Mouse (Mus musculus) MEL (cell line): ENCODE measurements at regions not wholly inside any gene's neighbourhood (a gene's known extent, or its start where the extent isn't known, plus 50 kb on each side); places are given as distances from the start of the nearest gene placed in this dataset.

Source experiments
- DNase-seq: peaks from one replicate; pipeline ENCODE4 v3.0.0; 2011; ENCODE audit warnings: low read depth, low spot score
- H3K27ac ChIP-seq: 2 replicates; pipeline ENCODE4 v1.5.1; 2012; ENCODE audit warnings: low read depth, mild to moderate bottlenecking, control low read depth, low read length, moderate library complexity; ENCODE audit not compliant: control insufficient read depth
- H3K27me3 ChIP-seq, 2 experiments: fragments of 150-350 bp in 1 of 2; sonication (generic) in 1 of 2; 2 replicates each; pipeline ENCODE4 v1.6.1; 2012; ENCODE audit warnings: low read length in 2 of 2, mild to moderate bottlenecking in 2 of 2, improper control_type of control experiment in 1 of 2, moderate library complexity in 1 of 2; ENCODE audit not compliant: insufficient read depth in 2 of 2, control insufficient read depth in 1 of 2
- H3K36me3 ChIP-seq, 2 experiments: 2 replicates each; pipeline ENCODE4 v1.6.1; 2012 to 2014; ENCODE audit warnings: low read length in 2 of 2, improper control_type of control experiment in 1 of 2, inconsistent platforms in 1 of 2, mild to moderate bottlenecking in 1 of 2; ENCODE audit not compliant: insufficient read depth in 2 of 2, control insufficient read depth in 1 of 2
- H3K4me1 ChIP-seq, 2 experiments: fragments of 150-350 bp in 1 of 2; sonication (generic) in 1 of 2; 2 replicates each; pipeline ENCODE4 v1.6.1; 2012; ENCODE audit warnings: low read length in 2 of 2, improper control_type of control experiment in 1 of 2, mild to moderate bottlenecking in 1 of 2; ENCODE audit not compliant: insufficient read depth in 2 of 2, control insufficient read depth in 1 of 2
- H3K4me3 ChIP-seq, 2 experiments: fragments of 150-350 bp in 1 of 2; sonication (generic) in 1 of 2; 2 replicates each; pipeline ENCODE4 v1.5.1; 2012; ENCODE audit warnings: low read depth in 2 of 2, low read length in 2 of 2, mild to moderate bottlenecking in 2 of 2, moderate library complexity in 2 of 2, control low read depth in 1 of 2, improper control_type of control experiment in 1 of 2; ENCODE audit not compliant: control insufficient read depth in 1 of 2, insufficient read depth in 1 of 2
- H3K79me2 ChIP-seq: 2 replicates; pipeline ENCODE4 v1.6.1; 2012; ENCODE audit warnings: mild to moderate bottlenecking, low read length, moderate library complexity; ENCODE audit not compliant: control insufficient read depth, poor library complexity, insufficient read depth
- H3K9ac ChIP-seq: 2 replicates; pipeline ENCODE4 v1.6.1; 2012; ENCODE audit warnings: low read depth, mild to moderate bottlenecking, control low read depth, low read length, moderate library complexity; ENCODE audit not compliant: control insufficient read depth, poor library complexity, severe bottlenecking
- H3K9me3 ChIP-seq: fragments of 150-350 bp; sonication (generic); replicated peaks from 2 replicates; pipeline ENCODE4 v1.6.1; 2012; ENCODE audit warnings: mild to moderate bottlenecking, low read length, improper control_type of control experiment, moderate library complexity; ENCODE audit not compliant: insufficient read depth
- BHLHE40 ChIP-seq: IDR thresholded peaks from 2 replicates; pipeline ENCODE4 v1.6.1; 2012; ENCODE audit warnings: low read depth, mild to moderate bottlenecking, inconsistent platforms, low read length, improper control_type of control experiment, borderline replicate concordance
- CHD2 ChIP-seq: IDR thresholded peaks from 2 replicates; pipeline ENCODE4 v1.6.1; 2011; ENCODE audit warnings: low read length, improper control_type of control experiment
- E2F4 ChIP-seq: IDR thresholded peaks from 2 replicates; pipeline ENCODE4 v1.6.1; 2011; ENCODE audit warnings: low read depth, low read length, improper control_type of control experiment, borderline replicate concordance
- ELF1 ChIP-seq: IDR thresholded peaks from 2 replicates; pipeline ENCODE4 v1.6.1; 2014; ENCODE audit warnings: low read depth, mild to moderate bottlenecking, inconsistent platforms, low read length, improper control_type of control experiment, moderate library complexity
- GATA1 ChIP-seq: IDR thresholded peaks from 2 replicates; pipeline ENCODE4 v1.6.1; 2011; ENCODE audit warnings: low read depth, low read length, improper control_type of control experiment
- HCFC1 ChIP-seq: IDR thresholded peaks from 2 replicates; pipeline ENCODE4 v1.6.1; 2012; ENCODE audit warnings: low read depth, mild to moderate bottlenecking, inconsistent platforms, low read length, improper control_type of control experiment, moderate library complexity
- KAT2A ChIP-seq: conservative IDR thresholded peaks from 2 replicates; pipeline ENCODE4 v1.6.1; 2012; ENCODE audit warnings: low read depth, low read length, improper control_type of control experiment, inconsistent platforms
- MAX ChIP-seq: IDR thresholded peaks from 2 replicates; pipeline ENCODE4 v1.6.1; 2011; ENCODE audit warnings: low read length, improper control_type of control experiment
- MEF2A ChIP-seq: IDR thresholded peaks from 2 replicates; pipeline ENCODE4 v1.6.1; 2014; ENCODE audit warnings: low read depth, mild to moderate bottlenecking, inconsistent platforms, low read length, improper control_type of control experiment; ENCODE audit not compliant: poor library complexity, insufficient replicate concordance, severe bottlenecking; ENCODE audit errors: extremely low read depth
- MXI1 ChIP-seq: IDR thresholded peaks from 2 replicates; pipeline ENCODE4 v1.6.1; 2011; ENCODE audit warnings: mild to moderate bottlenecking, low read depth, low read length, improper control_type of control experiment
- MYC ChIP-seq: IDR thresholded peaks from 2 replicates; pipeline ENCODE4 v1.6.1; 2011; ENCODE audit warnings: low read depth, mild to moderate bottlenecking, low read length, improper control_type of control experiment, moderate library complexity
- NELFE ChIP-seq: IDR thresholded peaks from 2 replicates; pipeline ENCODE4 v1.6.1; 2011; ENCODE audit warnings: low read depth, low read length, improper control_type of control experiment
- POLR2A ChIP-seq, 2 experiments: IDR thresholded peaks; 2 replicates each; pipeline ENCODE4 v1.6.1; 2011 to 2012; ENCODE audit warnings: low read length in 2 of 2, mild to moderate bottlenecking in 2 of 2, control low read depth in 1 of 2, improper control_type of control experiment in 1 of 2, low read depth in 1 of 2, moderate library complexity in 1 of 2; ENCODE audit not compliant: control insufficient read depth in 1 of 2, insufficient read depth in 1 of 2, poor library complexity in 1 of 2
- RCOR1 ChIP-seq: IDR thresholded peaks from 2 replicates; pipeline ENCODE4 v1.6.1; 2012; ENCODE audit warnings: low read depth, mild to moderate bottlenecking, inconsistent platforms, low read length, improper control_type of control experiment
- SIN3A ChIP-seq: IDR thresholded peaks from 2 replicates; pipeline ENCODE4 v1.6.1; 2012; ENCODE audit warnings: low read length, improper control_type of control experiment, inconsistent platforms
- SMC3 ChIP-seq: IDR thresholded peaks from 2 replicates; pipeline ENCODE4 v1.6.1; 2011; ENCODE audit warnings: low read depth, low read length, improper control_type of control experiment
- TBP ChIP-seq: IDR thresholded peaks from 2 replicates; pipeline ENCODE4 v1.8.0; 2011; ENCODE audit warnings: low read depth, low read length, improper control_type of control experiment
- UBTF ChIP-seq: IDR thresholded peaks from 2 replicates; pipeline ENCODE4 v1.6.1; 2012; ENCODE audit warnings: low read depth, mild to moderate bottlenecking, inconsistent platforms, low read length, improper control_type of control experiment, moderate library complexity, borderline replicate concordance; ENCODE audit not compliant: insufficient read depth
- USF1 ChIP-seq: IDR thresholded peaks from 2 replicates; pipeline ENCODE4 v1.6.1; 2014; ENCODE audit warnings: low read depth, mild to moderate bottlenecking, inconsistent platforms, low read length, improper control_type of control experiment, moderate library complexity
- USF2 ChIP-seq, 2 experiments: IDR thresholded peaks; 2 replicates each; pipeline ENCODE4 v1.6.1; 2011 to 2012; ENCODE audit warnings: improper control_type of control experiment in 2 of 2, low read length in 2 of 2, borderline replicate concordance in 1 of 2, inconsistent platforms in 1 of 2, low read depth in 1 of 2, mild to moderate bottlenecking in 1 of 2; ENCODE audit not compliant: insufficient read depth in 1 of 2
- ZKSCAN1 ChIP-seq: IDR thresholded peaks from 2 replicates; pipeline ENCODE4 v1.6.1; 2012; ENCODE audit warnings: low read depth, mild to moderate bottlenecking, inconsistent platforms, low read length, improper control_type of control experiment, moderate library complexity
- ZMIZ1 ChIP-seq: IDR thresholded peaks from 2 replicates; pipeline ENCODE4 v1.6.1; 2012; ENCODE audit warnings: low read depth, mild to moderate bottlenecking, inconsistent platforms, low read length, improper control_type of control experiment, moderate library complexity
- ZNF384 ChIP-seq: IDR thresholded peaks from 2 replicates; pipeline ENCODE4 v1.6.1; 2012; ENCODE audit warnings: low read depth, mild to moderate bottlenecking, inconsistent platforms, low read length, improper control_type of control experiment

GRCm38 (mm10) chr10:98686370-98686769 lies 227.8 kb upstream of the Atp2b1 start:
- Histone ChIP-seq H3K36me3 (no peaks in the 10 kb centered on the region), H3K27me3 (no peaks in the 10 kb centered on the region), H3K4me1 (no peaks in the 10 kb centered on the region), H3K4me3 (no peak overlapping the region), H3K27ac (no peak overlapping the region), H3K9me3 (no peaks in the 10 kb centered on the region), H3K9ac (no peak overlapping the region)
- DNase-seq: no peak
- TF ChIP-seq ZMIZ1 (no peak), USF2 (IDR thresholded peaks at IDR 0.05; ENCODE audit: borderline replicate concordance in 1 of 2, insufficient read depth in 1 of 2, low read depth in 1 of 2, low read length in 2 of 2) (no peak), TBP (no peak), ELF1 (no peak), UBTF (no peak), SMC3 (no peak), E2F4 (no peak), SIN3A (no peak)
- TF ChIP-seq, all 39 proteins: peak for 0
- no peaks in the 10 kb centered on the region for H3K79me2 ChIP-seq

- no peak overlapping the region for H3K27ac ChIP-seq
- no peaks in the 10 kb centered on the region for H3K36me3 ChIP-seq
- H3K27me3 ChIP-seq: no peaks in the 10 kb centered on the region
- H3K4me1 ChIP-seq: no peaks in the 10 kb centered on the region
- no peak for TF ChIP-seq MEF2A
- TF ChIP-seq, all 39 proteins: peak for 0
- no peak for DNase-seq
- H3K9me3 ChIP-seq: no peaks in the 10 kb centered on the region
- no peak overlapping the region for H3K4me3 ChIP-seq
- no peak overlapping the region for H3K9ac ChIP-seq
- no peaks in the 10 kb centered on the region for H3K79me2 ChIP-seq
These were observed 222.4 kb upstream of the Atp2b1 start for GRCm38 (mm10) chr10:98691816-98692215.

GRCm38 (mm10) chr10:98694690-98695370 lies 219.4 kb upstream of the Atp2b1 start:
- no peak overlapping the region for H3K27ac ChIP-seq

More at GRCm38 (mm10) chr10:98694690-98695370, 219.4 kb upstream of the Atp2b1 start:
- no peaks in the 10 kb centered on the region for H3K36me3 ChIP-seq
- no peak overlapping the region for H3K9ac ChIP-seq
- no peaks in the 10 kb centered on the region for H3K79me2 ChIP-seq
- no peak for DNase-seq
- H3K4me3 ChIP-seq: no peak overlapping the region
- no peaks in the 10 kb centered on the region for H3K9me3 ChIP-seq
- TF ChIP-seq GATA1: no peak
- TF ChIP-seq USF1: no peak
- TF ChIP-seq NELFE: no peak
- TF ChIP-seq CHD2: no peak
- no peak for TF ChIP-seq RCOR1
- TF ChIP-seq MAX: no peak
- TF ChIP-seq MYC: no peak
- no peak for TF ChIP-seq POLR2A (IDR thresholded peaks at IDR 0.05; ENCODE audit: control insufficient read depth in 1 of 2, insufficient read depth in 1 of 2, low read depth in 1 of 2, low read length in 2 of 2, poor library complexity in 1 of 2)
- TF ChIP-seq MXI1: no peak
- no peak for TF ChIP-seq BHLHE40
- TF ChIP-seq ZNF384: no peak
- TF ChIP-seq KAT2A: no peak
- no peak for TF ChIP-seq ZKSCAN1
- TF ChIP-seq HCFC1: no peak
- H3K4me1 ChIP-seq: no peaks in the 10 kb centered on the region
- no peaks in the 10 kb centered on the region for H3K27me3 ChIP-seq
